Mouse (Mus musculus) ovary, postnatal 14 days (tissue): ENCODE data around the gene Prr3.
"Not testable (repeated sequence)": the region's sequence is repeated elsewhere in the genome, so short reads cannot be mapped to it uniquely, and the experiment has no call there.

Experiments used
- DNase-seq: peaks from one replicate; pipeline ENCODE4 v3.0.0; 2022; ENCODE audit warnings: low spot score

The Prr3 gene

GRCm38 (mm10) chr17:35979401-35980362, at the start of gene Prr3, which contains the start of gene Gnl1:
Gene Prr3 (minus strand): TSS chr17:35980236.
Gene Gnl1 (plus strand): TSS chr17:35979851.
- DNase-seq = peak; percentile 88

- DNase-seq = no peak
These were observed 49.0 kb upstream of the Prr3 start for GRCm38 (mm10) chr17:36028879-36029619.

- no peak for DNase-seq
These were observed 47.6 kb upstream of the Prr3 start for GRCm38 (mm10) chr17:36027663-36028062.

- DNase-seq = no peak
These were observed 45.9 kb upstream of the Prr3 start for GRCm38 (mm10) chr17:36025901-36026300.

GRCm38 (mm10) chr17:36025197-36025596, 45.2 kb upstream of the Prr3 start:
- DNase-seq = no peak

- no peak for DNase-seq
These were observed 43.9 kb upstream of the Prr3 start for GRCm38 (mm10) chr17:36023710-36024654.

- no peak for DNase-seq
These were observed 42.9 kb upstream of the Prr3 start for GRCm38 (mm10) chr17:36022922-36023321.

GRCm38 (mm10) chr17:36022098-36022497, 42.1 kb upstream of the Prr3 start:
- DNase-seq = no peak

- no peak for DNase-seq
These were observed 41.3 kb upstream of the Prr3 start for GRCm38 (mm10) chr17:36021309-36021708.

- peak; percentile 41 for DNase-seq
These were observed 40.4 kb upstream of the Prr3 start, which contains the start of gene H2-T24 for GRCm38 (mm10) chr17:36020191-36021073. Gene H2-T24 (minus strand): TSS chr17:36020560.

GRCm38 (mm10) chr17:36019519-36019918, 39.5 kb upstream of the Prr3 start:
- no peak for DNase-seq

GRCm38 (mm10) chr17:36018979-36019378, 38.9 kb upstream of the Prr3 start:
- no peak for DNase-seq

- DNase-seq = no peak
These were observed 37.0 kb upstream of the Prr3 start for GRCm38 (mm10) chr17:36017046-36017445.

- DNase-seq = no peak
These were observed 34.9 kb upstream of the Prr3 start for GRCm38 (mm10) chr17:36014977-36015376.

GRCm38 (mm10) chr17:36004409-36004808, 24.4 kb upstream of the Prr3 start:
- DNase-seq = not testable (repeated sequence)

GRCm38 (mm10) chr17:36003331-36003730, 23.3 kb upstream of the Prr3 start:
- no peak for DNase-seq

- DNase-seq = no peak
These were observed 21.9 kb upstream of the Prr3 start for GRCm38 (mm10) chr17:36001966-36002365.

- no peak for DNase-seq
These were observed 21.3 kb upstream of the Prr3 start for GRCm38 (mm10) chr17:36001121-36001897.

GRCm38 (mm10) chr17:36000349-36000748, 20.3 kb upstream of the Prr3 start:
- DNase-seq = no peak

GRCm38 (mm10) chr17:35999356-35999755, 19.3 kb upstream of the Prr3 start:
- DNase-seq = no peak
